Mouse (Mus musculus): ENCODE data around the gene Ogg1. TPM values are rescaled to one million over a fixed set of nuclear protein-coding genes. Genes with fewer than 3 reads are reported as not detected.

Gene Ogg1
- polyA plus RNA-seq, 1 experiment = 13.0 TPM

- H3K4me3 ChIP-seq (ENCODE audit: extremely low read depth, insufficient read depth, insufficient read length) = no peak overlapping the region
- H3K27ac ChIP-seq (ENCODE audit: insufficient read depth, low read length) = no peak overlapping the region
- no peaks in the 10 kb centered on the region for H3K27me3 ChIP-seq (ENCODE audit: control insufficient read depth, insufficient read depth, low read length)
- no peaks in the 10 kb centered on the region for H3K4me1 ChIP-seq (ENCODE audit: control insufficient read depth, insufficient read depth, insufficient read length)
- 84% methylated on average over 8 of the region's 8 CpGs for WGBS
- TF ChIP-seq POLR2A (IDR thresholded peaks at IDR 0.05; ENCODE audit: low read depth, low read length) = no peak
- peaks cover 8% of the 10 kb centered on the region for H3K36me3 ChIP-seq (ENCODE audit: control insufficient read depth, insufficient read depth, low read length)
- DNase-seq (ENCODE audit: low read depth in 1 of 2, low spot score in 2 of 2) = no peak
These were observed 37.9 kb downstream of the Ogg1 start for GRCm38 (mm10) chr6:113364518-113365135.

- no peak for TF ChIP-seq POLR2A (IDR thresholded peaks at IDR 0.05; ENCODE audit: low read depth, low read length)
- no peak for TF ChIP-seq CTCF (IDR thresholded peaks at IDR 0.05; ENCODE audit: extremely low read depth, insufficient read depth, insufficient read length, insufficient replicate concordance)
- Histone ChIP-seq H3K27me3 (ENCODE audit: control insufficient read depth, insufficient read depth, low read length) (no peaks in the 10 kb centered on the region), H3K36me3 (ENCODE audit: control insufficient read depth, insufficient read depth, low read length) (peaks cover 24% of the 10 kb centered on the region), H3K4me1 (ENCODE audit: control insufficient read depth, insufficient read depth, insufficient read length) (no peaks in the 10 kb centered on the region), H3K4me3 (ENCODE audit: extremely low read depth, insufficient read depth, insufficient read length) (no peak overlapping the region), H3K27ac (ENCODE audit: insufficient read depth, low read length) (no peak overlapping the region)
- 95% methylated on average over 6 of the region's 6 CpGs for WGBS
- DNase-seq (ENCODE audit: low read depth in 1 of 2, low spot score in 2 of 2) = no peak
These were observed 39.9 kb downstream of the Ogg1 start for GRCm38 (mm10) chr6:113366639-113367038.

GRCm38 (mm10) chr6:113367574-113367973 is 40.8 kb downstream of the Ogg1 start:
- no peak for DNase-seq (ENCODE audit: low read depth in 1 of 2, low spot score in 2 of 2)
- H3K4me1 ChIP-seq (ENCODE audit: control insufficient read depth, insufficient read depth, insufficient read length) = no peaks in the 10 kb centered on the region
- TF ChIP-seq CTCF (IDR thresholded peaks at IDR 0.05; ENCODE audit: extremely low read depth, insufficient read depth, insufficient read length, insufficient replicate concordance) = no peak
- H3K27ac ChIP-seq (ENCODE audit: insufficient read depth, low read length) = no peak overlapping the region
- WGBS = 92% methylated on average over 1 of the region's 1 CpGs
- H3K27me3 ChIP-seq (ENCODE audit: control insufficient read depth, insufficient read depth, low read length) = no peaks in the 10 kb centered on the region
- H3K36me3 ChIP-seq (ENCODE audit: control insufficient read depth, insufficient read depth, low read length) = peaks cover 31% of the 10 kb centered on the region
- H3K4me3 ChIP-seq (ENCODE audit: extremely low read depth, insufficient read depth, insufficient read length) = no peak overlapping the region

- Histone ChIP-seq H3K4me1 (ENCODE audit: control insufficient read depth, insufficient read depth, insufficient read length) (no peaks in the 10 kb centered on the region), H3K27me3 (ENCODE audit: control insufficient read depth, insufficient read depth, low read length) (no peaks in the 10 kb centered on the region), H3K27ac (ENCODE audit: insufficient read depth, low read length) (no peak overlapping the region), H3K36me3 (ENCODE audit: control insufficient read depth, insufficient read depth, low read length) (peaks cover 32% of the 10 kb centered on the region), H3K4me3 (ENCODE audit: extremely low read depth, insufficient read depth, insufficient read length) (no peak overlapping the region)
- DNase-seq (ENCODE audit: low read depth in 1 of 2, low spot score in 2 of 2) = no peak
- TF ChIP-seq CTCF (IDR thresholded peaks at IDR 0.05; ENCODE audit: extremely low read depth, insufficient read depth, insufficient read length, insufficient replicate concordance) (no peak), POLR2A (IDR thresholded peaks at IDR 0.05; ENCODE audit: low read depth, low read length) (no peak)
- 94% methylated on average over 7 of the region's 7 CpGs for WGBS
These were observed 41.4 kb downstream of the Ogg1 start for GRCm38 (mm10) chr6:113368124-113368523.

GRCm38 (mm10) chr6:113368577-113368976 is 41.8 kb downstream of the Ogg1 start:
- no peaks in the 10 kb centered on the region for H3K27me3 ChIP-seq (ENCODE audit: control insufficient read depth, insufficient read depth, low read length)
- H3K36me3 ChIP-seq (ENCODE audit: control insufficient read depth, insufficient read depth, low read length) = peaks cover 34% of the 10 kb centered on the region
- WGBS = 91% methylated on average over 5 of the region's 5 CpGs
- no peak for TF ChIP-seq CTCF (IDR thresholded peaks at IDR 0.05; ENCODE audit: extremely low read depth, insufficient read depth, insufficient read length, insufficient replicate concordance)
- no peak for TF ChIP-seq POLR2A (IDR thresholded peaks at IDR 0.05; ENCODE audit: low read depth, low read length)
- H3K27ac ChIP-seq (ENCODE audit: insufficient read depth, low read length) = no peak overlapping the region
- DNase-seq (ENCODE audit: low read depth in 1 of 2, low spot score in 2 of 2) = no peak
- H3K4me1 ChIP-seq (ENCODE audit: control insufficient read depth, insufficient read depth, insufficient read length) = no peaks in the 10 kb centered on the region
- H3K4me3 ChIP-seq (ENCODE audit: extremely low read depth, insufficient read depth, insufficient read length) = no peak overlapping the region

- no peaks in the 10 kb centered on the region for H3K27me3 ChIP-seq (ENCODE audit: control insufficient read depth, insufficient read depth, low read length)
- H3K4me3 ChIP-seq (ENCODE audit: extremely low read depth, insufficient read depth, insufficient read length) = no peak overlapping the region
- 94% methylated on average over 20 of the region's 20 CpGs for WGBS
- H3K36me3 ChIP-seq (ENCODE audit: control insufficient read depth, insufficient read depth, low read length) = peaks cover 45% of the 10 kb centered on the region
- TF ChIP-seq CTCF (IDR thresholded peaks at IDR 0.05; ENCODE audit: extremely low read depth, insufficient read depth, insufficient read length, insufficient replicate concordance) (no peak), POLR2A (IDR thresholded peaks at IDR 0.05; ENCODE audit: low read depth, low read length) (no peak)
- no peak for DNase-seq (ENCODE audit: low read depth in 1 of 2, low spot score in 2 of 2)
- H3K27ac ChIP-seq (ENCODE audit: insufficient read depth, low read length) = no peak overlapping the region
- no peaks in the 10 kb centered on the region for H3K4me1 ChIP-seq (ENCODE audit: control insufficient read depth, insufficient read depth, insufficient read length)
These were observed 43.6 kb downstream of the Ogg1 start for GRCm38 (mm10) chr6:113370194-113370929.

GRCm38 (mm10) chr6:113373491-113373890 is 46.7 kb downstream of the Ogg1 start:
- H3K27me3 ChIP-seq (ENCODE audit: control insufficient read depth, insufficient read depth, low read length) = no peaks in the 10 kb centered on the region
- H3K4me3 ChIP-seq (ENCODE audit: extremely low read depth, insufficient read depth, insufficient read length) = no peak overlapping the region
- TF ChIP-seq CTCF (IDR thresholded peaks at IDR 0.05; ENCODE audit: extremely low read depth, insufficient read depth, insufficient read length, insufficient replicate concordance) (no peak), POLR2A (IDR thresholded peaks at IDR 0.05; ENCODE audit: low read depth, low read length) (no peak)
- H3K27ac ChIP-seq (ENCODE audit: insufficient read depth, low read length) = no peak overlapping the region
- peaks cover 45% of the 10 kb centered on the region for H3K36me3 ChIP-seq (ENCODE audit: control insufficient read depth, insufficient read depth, low read length)
- 90% methylated on average over 4 of the region's 4 CpGs for WGBS
- no peak for DNase-seq (ENCODE audit: low read depth in 1 of 2, low spot score in 2 of 2)
- no peaks in the 10 kb centered on the region; the same call in 1 of the 2 replicates for H3K4me1 ChIP-seq (ENCODE audit: control insufficient read depth, insufficient read depth, insufficient read length)

All from spleen, adult 2 months (tissue).